Mouse (Mus musculus) intestine, postnatal 0 days (tissue): ENCODE data around the gene Fgf11. TPM values are rescaled to one million over a fixed set of nuclear protein-coding genes. Genes with fewer than 3 reads are reported as not detected.

Source experiments
- ATAC-seq: fragments of 200-750 bp; cut with Nextera tagmentation; 2 replicates; pipeline ENCODE4 v1.8.0; 2017; ENCODE audit warnings: mild to moderate bottlenecking, moderate TSS enrichment, moderate library complexity
- H3K27ac ChIP-seq: fragments of 300-500 bp; sonication (generic); 2 replicates; pipeline ENCODE4 v1.5.1; 2014; ENCODE audit warnings: mild to moderate bottlenecking, low read depth, low read length, moderate library complexity
- H3K27me3 ChIP-seq: fragments of 300-500 bp; sonication (generic); replicated peaks from 2 replicates; pipeline ENCODE4 v1.6.1; 2014; ENCODE audit warnings: low read length, mixed read lengths; ENCODE audit not compliant: control insufficient read depth, insufficient read depth
- H3K36me3 ChIP-seq: fragments of 300-500 bp; sonication (generic); 2 replicates; pipeline ENCODE4 v1.6.1; 2014; ENCODE audit warnings: mild to moderate bottlenecking, moderate library complexity; ENCODE audit not compliant: control insufficient read depth, insufficient read depth
- H3K4me1 ChIP-seq: fragments of 300-500 bp; sonication (generic); replicated peaks from 2 replicates; pipeline ENCODE4 v1.6.1; 2014; ENCODE audit warnings: antibody characterized with exemption, low read length, mixed read lengths; ENCODE audit not compliant: control insufficient read depth, insufficient read depth
- H3K4me2 ChIP-seq: fragments of 300-500 bp; sonication (generic); replicated peaks from 2 replicates; pipeline ENCODE4 v1.6.1; 2014; ENCODE audit warnings: low read depth, mild to moderate bottlenecking, moderate library complexity
- H3K4me3 ChIP-seq: fragments of 300-500 bp; sonication (generic); 2 replicates; pipeline ENCODE4 v1.5.1; 2014; ENCODE audit warnings: low read depth, low read length
- H3K9ac ChIP-seq: fragments of 300-500 bp; sonication (generic); 2 replicates; pipeline ENCODE4 v1.6.1; 2014; ENCODE audit warnings: mild to moderate bottlenecking, low read depth, low read length
- H3K9me3 ChIP-seq: fragments of 300-500 bp; sonication (generic); 2 replicates; pipeline ENCODE4 v1.6.1; 2016; ENCODE audit warnings: mixed run types; ENCODE audit not compliant: control insufficient read depth
- CTCF ChIP-seq: sonication (generic); IDR thresholded peaks from 2 replicates; pipeline ENCODE4 v1.5.1; 2016; ENCODE audit warnings: low read depth, mild to moderate bottlenecking, control low read depth, antibody characterized with exemption, moderate library complexity
- WGBS: fragments of 180-500 bp; shearing (Covaris S2); extraction: QIAGEN DNeasy Blood & Tissue Kit; methylation state at CpG from one replicate; pipeline ENCODE4 v1.1.7; 2014; 5-methylcytosine and 5-hydroxymethylcytosine counted together
- polyA plus RNA-seq: library from polyadenylated mRNA; unstranded; fragments of >200 nt; fragmentation: Nextera tagmentation; extraction: Ambion mirVana; gene quantifications from 2 replicates; pipeline ENCODE4 v1.2.1, GENCODE M21; 2015

The Fgf11 gene
- polyA plus RNA-seq, 1 experiment from 2014 or later, result 0.18 TPM

DNA sequence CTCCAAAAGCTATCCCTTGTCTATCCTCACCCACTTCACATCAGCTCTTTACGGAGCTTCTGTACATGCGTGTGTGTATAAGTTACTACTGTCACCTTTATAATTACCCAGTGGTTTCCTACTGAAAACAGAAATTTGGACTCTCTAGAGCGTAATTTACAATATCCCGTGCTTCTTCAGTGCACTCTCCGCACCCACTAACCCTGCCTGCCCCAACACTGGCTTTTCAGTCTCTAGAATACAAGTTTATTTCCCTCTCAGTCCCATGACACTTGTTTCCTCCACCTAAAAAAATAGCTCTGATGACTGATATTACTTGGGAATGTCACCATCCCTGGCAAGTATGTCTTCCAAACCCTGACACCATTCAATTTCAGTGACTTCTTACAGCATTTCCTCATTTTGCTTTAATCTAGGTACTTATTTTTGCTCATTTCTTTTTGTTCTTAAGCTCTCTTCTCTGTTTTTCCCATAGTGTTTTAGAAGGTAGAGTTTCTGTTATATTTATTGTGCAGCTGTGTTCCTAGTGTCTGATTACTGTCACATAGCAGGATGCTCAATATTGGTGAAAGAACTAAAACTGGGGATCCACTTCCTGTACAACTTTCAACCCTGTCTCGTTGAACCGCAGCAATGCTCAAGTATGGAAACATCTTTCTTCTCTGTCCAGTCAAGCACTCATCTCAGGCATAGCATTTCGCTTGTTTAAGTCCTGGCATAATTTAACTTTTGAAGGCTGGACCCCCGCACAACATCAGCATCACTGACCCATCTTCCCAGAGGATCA is 44.2 kb downstream of the Fgf11 start:
- ATAC-seq, result no peak
- Histone ChIP-seq H3K9me3 (no peaks in the 10 kb centered on the region), H3K4me1 (peaks cover 9% of the 10 kb centered on the region; the same call in 1 of the 2 replicates), H3K27ac (peak overlapping the region; percentile 96; the same call in 1 of the 2 replicates), H3K9ac (peak overlapping the region; percentile 79), H3K27me3 (no peaks in the 10 kb centered on the region), H3K36me3 (no peaks in the 10 kb centered on the region), H3K4me3 (peak overlapping the region; percentile 56), H3K4me2 (peak overlapping the region; percentile 71)
- no peak for TF ChIP-seq CTCF
- WGBS, result 28% methylated on average over 9 of the region's 9 CpGs

DNA sequence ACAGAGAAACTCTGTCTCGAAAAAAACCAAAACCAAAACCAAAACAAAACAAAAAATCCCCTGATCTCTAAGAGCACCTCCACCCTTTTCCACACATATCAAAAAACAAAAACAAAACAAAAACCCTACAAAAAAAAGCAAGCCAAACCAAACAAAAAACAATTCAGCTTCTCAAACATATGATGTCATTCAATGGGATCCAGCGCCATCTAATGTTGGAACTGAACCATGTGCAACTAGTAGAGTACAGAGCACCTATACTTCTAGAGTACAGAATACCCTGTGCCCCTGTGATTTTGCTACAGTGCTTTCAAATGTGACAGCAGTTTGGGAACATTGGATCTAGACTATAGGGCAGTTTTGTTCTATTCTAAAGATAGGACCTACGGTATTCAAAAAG is 47.0 kb downstream of the Fgf11 start:
- H3K27ac ChIP-seq, result no peak overlapping the region
- 46% methylated on average over 3 of the region's 3 CpGs for WGBS
- no peak overlapping the region for H3K4me3 ChIP-seq
- no peaks in the 10 kb centered on the region for H3K27me3 ChIP-seq
- peak; percentile 82 for TF ChIP-seq CTCF
- ATAC-seq, result no peak
- H3K4me1 ChIP-seq, result peaks cover 9% of the 10 kb centered on the region; the same call in 1 of the 2 replicates
- no peaks in the 10 kb centered on the region for H3K9me3 ChIP-seq
- no peak overlapping the region for H3K4me2 ChIP-seq
- H3K9ac ChIP-seq, result no peak overlapping the region
- H3K36me3 ChIP-seq, result no peaks in the 10 kb centered on the region

DNA sequence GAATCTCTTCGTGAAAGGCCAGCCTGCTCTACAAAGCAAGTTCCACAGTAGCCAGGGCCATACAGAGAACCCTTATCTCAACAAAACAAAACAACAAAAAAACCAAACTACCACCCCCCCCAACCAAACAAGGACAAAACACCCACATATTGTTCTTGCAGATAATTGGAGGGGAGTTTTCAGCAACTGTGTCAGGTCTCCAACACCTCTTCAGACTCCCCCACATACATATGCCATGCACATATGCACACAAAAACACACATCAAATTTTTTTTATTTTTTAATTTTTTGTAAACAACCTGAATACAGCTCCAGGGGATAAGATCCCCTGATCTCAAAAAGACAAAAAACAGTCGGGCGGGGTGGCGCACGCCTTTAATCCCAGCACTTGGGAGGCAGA is 47.4 kb downstream of the Fgf11 start:
- Histone ChIP-seq H3K27ac (no peak overlapping the region), H3K9ac (no peak overlapping the region), H3K9me3 (no peaks in the 10 kb centered on the region), H3K4me2 (no peak overlapping the region), H3K4me3 (no peak overlapping the region), H3K36me3 (no peaks in the 10 kb centered on the region), H3K27me3 (no peaks in the 10 kb centered on the region), H3K4me1 (peaks cover 9% of the 10 kb centered on the region; the same call in 1 of the 2 replicates)
- no peak for ATAC-seq
- WGBS, result 83% methylated on average over 5 of the region's 5 CpGs
- TF ChIP-seq CTCF, result no peak

- Histone ChIP-seq H3K4me3 (no peak overlapping the region), H3K27me3 (no peaks in the 10 kb centered on the region), H3K36me3 (peaks cover 7% of the 10 kb centered on the region; the same call in 1 of the 2 replicates), H3K4me2 (no peak overlapping the region), H3K4me1 (peaks cover 9% of the 10 kb centered on the region; the same call in 1 of the 2 replicates), H3K9ac (no peak overlapping the region), H3K27ac (no peak overlapping the region), H3K9me3 (no peaks in the 10 kb centered on the region)
- ATAC-seq, result no peak
- no peak for TF ChIP-seq CTCF
These were observed 49.0 kb downstream of the Fgf11 start for GRCm38 (mm10) chr11:69752686-69753085.

DNA sequence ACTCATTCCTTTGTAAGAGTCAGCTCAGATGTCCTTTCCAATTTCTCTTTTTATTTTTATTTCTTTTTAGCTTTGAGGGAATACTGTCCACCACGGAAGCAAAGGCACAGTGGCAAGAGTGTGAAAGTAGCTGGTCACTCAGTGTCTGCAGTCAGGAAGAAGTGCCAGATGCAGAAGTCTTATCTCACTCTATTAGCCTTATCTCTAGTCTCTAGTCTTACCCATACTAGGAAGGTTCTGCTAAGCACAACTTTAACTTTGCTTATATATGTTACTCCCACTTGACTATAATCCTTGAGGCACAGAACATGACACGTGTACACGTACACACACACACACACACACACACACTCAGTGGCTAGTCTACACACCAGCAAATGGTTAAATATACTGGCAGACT is 50.0 kb downstream of the Fgf11 start:
- no peak for ATAC-seq

More for the DNA sequence above, 50.0 kb downstream of the Fgf11 start:
- peaks cover 4% of the 10 kb centered on the region; the same call in 1 of the 2 replicates for H3K4me1 ChIP-seq
- no peak overlapping the region for H3K27ac ChIP-seq
- WGBS, result 46% methylated on average over 3 of the region's 3 CpGs
- H3K9ac ChIP-seq, result no peak overlapping the region
- H3K4me2 ChIP-seq, result no peak overlapping the region
- no peak for TF ChIP-seq CTCF
- no peak overlapping the region for H3K4me3 ChIP-seq
- H3K27me3 ChIP-seq, result no peaks in the 10 kb centered on the region
- H3K9me3 ChIP-seq, result no peaks in the 10 kb centered on the region
- peaks cover 16% of the 10 kb centered on the region for H3K36me3 ChIP-seq

Other genes starting within 250 kb of the Fgf11 start
- gene Efnb3, start 241.7 kb downstream of the Fgf11 start, polyA plus RNA-seq, result 4.4 and 4.6 TPM in 2 replicates
- 14.3 and 14.7 TPM in 2 replicates for gene Wrap53, start 221.6 kb downstream of the Fgf11 start, polyA plus RNA-seq
- gene Trp53, start 221.5 kb downstream of the Fgf11 start, polyA plus RNA-seq, result 48.0 and 49.6 TPM in 2 replicates
- gene Atp1b2, start 195.9 kb downstream of the Fgf11 start, polyA plus RNA-seq, result 5.9 and 7.5 TPM in 2 replicates
- gene Shbg, start 184.0 kb downstream of the Fgf11 start, polyA plus RNA-seq, result 0.24 TPM in 1 of 2 replicates, not detected in the other
- 34.1 and 40.3 TPM in 2 replicates for gene Sat2, start 179.8 kb downstream of the Fgf11 start, polyA plus RNA-seq
- gene Fxr2, start 168.9 kb downstream of the Fgf11 start, polyA plus RNA-seq, result 9.8 and 10.8 TPM in 2 replicates
- not detected in 2 replicates for gene Sox15, start 146.5 kb downstream of the Fgf11 start, polyA plus RNA-seq
- 95.7 and 96.6 TPM in 2 replicates for gene Mpdu1, start 139.2 kb downstream of the Fgf11 start, polyA plus RNA-seq
- 20.9 and 21.0 TPM in 2 replicates for gene Cd68, start 135.7 kb downstream of the Fgf11 start, polyA plus RNA-seq
- 279 and 291 TPM in 2 replicates for gene Eif4a1, start 129.4 kb downstream of the Fgf11 start, polyA plus RNA-seq
- 26.7 and 27.6 TPM in 2 replicates for gene Senp3, start 119.8 kb downstream of the Fgf11 start, polyA plus RNA-seq
- 1.6 and 1.8 TPM in 2 replicates for gene Tnfsf13, start 116.1 kb downstream of the Fgf11 start, polyA plus RNA-seq
- 6.6 and 7.2 TPM in 2 replicates for gene Tnfsf12, start 106.0 kb downstream of the Fgf11 start, polyA plus RNA-seq
- 4.1 and 4.8 TPM in 2 replicates for gene Tnfsfm13, start 105.8 kb downstream of the Fgf11 start, polyA plus RNA-seq
- gene Polr2a, start 43.2 kb downstream of the Fgf11 start, polyA plus RNA-seq, result 13.3 and 14.0 TPM in 2 replicates
- 0.09 and 0.12 TPM in 2 replicates for gene Slc35g3, start 39.9 kb downstream of the Fgf11 start, polyA plus RNA-seq
- gene Zbtb4, start 35.9 kb downstream of the Fgf11 start, polyA plus RNA-seq, result 2.1 and 2.4 TPM in 2 replicates
- gene Chrnb1, start 5.9 kb downstream of the Fgf11 start, polyA plus RNA-seq, result 2.4 and 2.8 TPM in 2 replicates
- 58.0 and 59.4 TPM in 2 replicates for gene Tmem102, start 3.8 kb upstream of the Fgf11 start, polyA plus RNA-seq
- not detected in 2 replicates for gene Gm39566, start 13.4 kb upstream of the Fgf11 start, polyA plus RNA-seq
- gene Spem2, start 16.6 kb upstream of the Fgf11 start, polyA plus RNA-seq, result 0.07 TPM in 1 of 2 replicates, not detected in the other
- not detected in 2 replicates for gene Spem1, start 20.3 kb upstream of the Fgf11 start, polyA plus RNA-seq
- 1.8 and 2.2 TPM in 2 replicates for gene Nlgn2, start 35.9 kb upstream of the Fgf11 start, polyA plus RNA-seq
- gene Tmem256, start 36.7 kb upstream of the Fgf11 start, polyA plus RNA-seq, result 584 and 590 TPM in 2 replicates
- gene Plscr3, start 44.5 kb upstream of the Fgf11 start, polyA plus RNA-seq, result 42.0 and 44.8 TPM in 2 replicates
- 11.7 and 12.8 TPM in 2 replicates for gene Tnk1, start 56.9 kb upstream of the Fgf11 start, polyA plus RNA-seq
- gene Tmem95, start 76.2 kb upstream of the Fgf11 start, polyA plus RNA-seq, result not detected in 2 replicates
- 4.0 and 4.1 TPM in 2 replicates for gene Kctd11, start 79.5 kb upstream of the Fgf11 start, polyA plus RNA-seq
- gene Acap1, start 93.7 kb upstream of the Fgf11 start, polyA plus RNA-seq, result 1.1 TPM in 2 replicates
- 3.5 and 3.8 TPM in 2 replicates for gene 2810408A11Rik, start 99.1 kb upstream of the Fgf11 start, polyA plus RNA-seq
- 9.7 and 10.3 TPM in 2 replicates for gene Neurl4, start 99.2 kb upstream of the Fgf11 start, polyA plus RNA-seq
- gene Gps2, start 112.0 kb upstream of the Fgf11 start, polyA plus RNA-seq, result 40.4 and 42.3 TPM in 2 replicates
- 716 and 774 TPM in 2 replicates for gene Eif5a, start 120.1 kb upstream of the Fgf11 start, polyA plus RNA-seq
- 0.42 and 0.43 TPM in 2 replicates for gene Ybx2, start 133.9 kb upstream of the Fgf11 start, polyA plus RNA-seq
- gene Slc2a4, start 146.3 kb upstream of the Fgf11 start, polyA plus RNA-seq, result 18.3 and 18.7 TPM in 2 replicates
- 1,243 and 1,341 TPM in 2 replicates for gene Cldn7, start 162.9 kb upstream of the Fgf11 start, polyA plus RNA-seq
- 23.2 and 24.1 TPM in 2 replicates for gene Ctdnep1, start 179.3 kb upstream of the Fgf11 start, polyA plus RNA-seq
- gene Elp5, start 180.7 kb upstream of the Fgf11 start, polyA plus RNA-seq, result 56.8 and 57.7 TPM in 2 replicates
- gene Gabarap, start 189.3 kb upstream of the Fgf11 start, polyA plus RNA-seq, result 1,065 and 1,136 TPM in 2 replicates
- 32.6 and 37.7 TPM in 2 replicates for gene Phf23, start 193.9 kb upstream of the Fgf11 start, polyA plus RNA-seq
- gene Dvl2, start 198.7 kb upstream of the Fgf11 start, polyA plus RNA-seq, result 9.1 TPM in 2 replicates
- gene Acadvl, start 213.6 kb upstream of the Fgf11 start, polyA plus RNA-seq, result 203 and 215 TPM in 2 replicates
- gene Dlg4, start 215.1 kb upstream of the Fgf11 start, polyA plus RNA-seq, result 1.4 and 1.8 TPM in 2 replicates